8 mouse cellular contexts compared by ENCODE assay signal in genomic region chr9:105132002-105132367, GRCm38 (mm10). TPM values are rescaled to one million over a fixed set of nuclear protein-coding genes. Genes with fewer than 3 reads are reported as not detected.
A peak's percentile ranks its signal among the peaks of the same experiment; 100 is the strongest.
DNase-seq lines count a peak whose midpoint lies in the region; ATAC-seq and TF ChIP-seq lines count a peak whose summit lies in the region.

No protein-coding gene starts in this region.

- no peak; the same call in 1 of the 2 replicates for ATAC-seq in heart, embryonic 15.5 days (replicated peaks; ENCODE audit: insufficient number of reproducible peaks, insufficient read depth, low FRiP score, low read depth)
- ATAC-seq in hindbrain, embryonic 11.5 days (ENCODE audit: low FRiP score) = peak; percentile 53
- ATAC-seq in frontal cortex, adult (ENCODE audit: low TSS enrichment) = no peak

- no peak for TF ChIP-seq EP300 in MEL (IDR thresholded peaks at IDR 0.05; ENCODE audit: low read depth in 1 of 2, low read length in 2 of 2)

- H3K4me2 ChIP-seq in heart, embryonic 15.5 days = peak overlapping the region; percentile 85
- peak overlapping the region; percentile 63 for H3K4me2 ChIP-seq in hindbrain, embryonic 11.5 days (replicated peaks; ENCODE audit: low read depth, low read length)

- DNase-seq in heart, adult 8-10 months (ENCODE audit: low spot score) = no peak
- DNase-seq in MEL (ENCODE audit: low read depth, low spot score) = peak; percentile 81
- no peak for DNase-seq in hindbrain, embryonic 11.5 days (ENCODE audit: low spot score)
- no peak for DNase-seq in midbrain, embryonic 10.5 days (ENCODE audit: low spot score)
- DNase-seq in adrenal gland, adult 18-20 months (ENCODE audit: low spot score in 2 of 2) = no peak
- DNase-seq in cerebellum, postnatal 14 days = no peak

- no peak for TF ChIP-seq POLR2A in MEL (IDR thresholded peaks at IDR 0.05; ENCODE audit: control insufficient read depth in 1 of 2, insufficient read depth in 1 of 2, low read depth in 1 of 2, low read length in 2 of 2, poor library complexity in 1 of 2)

- no peaks in the 10 kb centered on the region for H3K9me3 ChIP-seq in heart, embryonic 15.5 days (replicated peaks)
- no peaks in the 10 kb centered on the region for H3K9me3 ChIP-seq in MEL (replicated peaks; ENCODE audit: insufficient read depth, low read length)
- no peaks in the 10 kb centered on the region for H3K9me3 ChIP-seq in hindbrain, embryonic 11.5 days (ENCODE audit: control insufficient read depth, low read length)
- no peaks in the 10 kb centered on the region for H3K9me3 ChIP-seq in midbrain, embryonic 10.5 days (replicated peaks)

- peaks cover 13% of the 10 kb centered on the region for H3K4me1 ChIP-seq in heart, embryonic 15.5 days (replicated peaks)
- H3K4me1 ChIP-seq in MEL (ENCODE audit: control insufficient read depth in 1 of 2, insufficient read depth in 2 of 2, low read length in 2 of 2) = peaks cover 0 to 11% of the 10 kb centered on the region in 2 experiments; a peak in 3 of 4 replicates
- H3K4me1 ChIP-seq in hindbrain, embryonic 11.5 days (replicated peaks; ENCODE audit: control insufficient read depth, insufficient read depth, low read length) = no peaks in the 10 kb centered on the region
- H3K4me1 ChIP-seq in midbrain, embryonic 10.5 days = peaks cover 17% of the 10 kb centered on the region

- H3K79me2 ChIP-seq in MEL (ENCODE audit: control insufficient read depth, insufficient read depth, low read length, poor library complexity) = peaks cover 2% of the 10 kb centered on the region

- no peaks in the 10 kb centered on the region for H3K27me3 ChIP-seq in heart, embryonic 15.5 days
- no peaks in the 10 kb centered on the region for H3K27me3 ChIP-seq in MEL (ENCODE audit: control insufficient read depth in 1 of 2, insufficient read depth in 2 of 2, low read length in 2 of 2)
- H3K27me3 ChIP-seq in hindbrain, embryonic 11.5 days (ENCODE audit: control insufficient read depth, insufficient read depth, low read length) = no peaks in the 10 kb centered on the region
- H3K27me3 ChIP-seq in midbrain, embryonic 10.5 days (ENCODE audit: low read depth, poor library complexity, severe bottlenecking) = no peaks in the 10 kb centered on the region

- no peaks in the 10 kb centered on the region for H3K36me3 ChIP-seq in heart, embryonic 15.5 days
- H3K36me3 ChIP-seq in MEL (ENCODE audit: control insufficient read depth in 1 of 2, insufficient read depth in 2 of 2, low read length in 2 of 2) = no peaks in the 10 kb centered on the region
- H3K36me3 ChIP-seq in hindbrain, embryonic 11.5 days (ENCODE audit: control insufficient read depth, insufficient read depth, low read length) = no peaks in the 10 kb centered on the region
- H3K36me3 ChIP-seq in midbrain, embryonic 10.5 days = no peaks in the 10 kb centered on the region

- H3K9ac ChIP-seq in heart, embryonic 15.5 days = 0 out of 2 replicates have a peak overlapping the region, but pooled peaks have one; percentile 58
- peak overlapping the region; percentile 15; the same call in 1 of the 2 replicates for H3K9ac ChIP-seq in MEL (ENCODE audit: control insufficient read depth, low read depth, low read length, poor library complexity, severe bottlenecking)
- no peak overlapping the region; the same call in 1 of the 2 replicates for H3K9ac ChIP-seq in hindbrain, embryonic 11.5 days (ENCODE audit: low read depth, low read length)

- WGBS in heart, embryonic 15.5 days = 24% methylated on average over 5 of the region's 5 CpGs
- 23% methylated on average over 5 of the region's 5 CpGs for WGBS in hindbrain, embryonic 11.5 days
- WGBS in midbrain, embryonic 10.5 days = 28% methylated on average over 5 of the region's 5 CpGs

- TF ChIP-seq RAD21 in MEL (IDR thresholded peaks at IDR 0.05; ENCODE audit: low read depth, low read length) = no peak

- peak overlapping the region; percentile 63 for H3K4me3 ChIP-seq in heart, embryonic 15.5 days
- H3K4me3 ChIP-seq in MEL (ENCODE audit: control insufficient read depth in 1 of 2, insufficient read depth in 1 of 2, low read depth in 2 of 2, low read length in 2 of 2) = peak overlapping the region; percentile 74 to 98
- H3K4me3 ChIP-seq in hindbrain, embryonic 11.5 days (ENCODE audit: low read depth, low read length) = peak overlapping the region; percentile 72
- peak overlapping the region; percentile 83 for H3K4me3 ChIP-seq in midbrain, embryonic 10.5 days

- TF ChIP-seq CTCF in MEL (IDR thresholded peaks at IDR 0.05 in 2 of 3, conservative IDR thresholded peaks at IDR 0.05 in 1 of 3; ENCODE audit: control insufficient read depth in 1 of 3, insufficient read depth in 1 of 3, low read depth in 2 of 3, low read length in 3 of 3, poor library complexity in 1 of 3, severe bottlenecking in 1 of 3) = no peak

- peak overlapping the region; percentile 52; the same call in 1 of the 2 replicates for H3K27ac ChIP-seq in heart, embryonic 15.5 days
- peak overlapping the region; percentile 40; the same call in 1 of the 2 replicates for H3K27ac ChIP-seq in MEL (ENCODE audit: control insufficient read depth, low read depth, low read length)
- peak overlapping the region; percentile 89; the same call in 1 of the 2 replicates for H3K27ac ChIP-seq in hindbrain, embryonic 11.5 days (ENCODE audit: low read depth, low read length)
- H3K27ac ChIP-seq in midbrain, embryonic 10.5 days (replicated peaks) = peak overlapping the region; percentile 90

TF ChIP-seq in MEL, 35 proteins besides CTCF, POLR2A, EP300 and RAD21:
- no peak for TF ChIP-seq HCFC1 (IDR thresholded peaks at IDR 0.05; ENCODE audit: low read depth, low read length)
- no peak for TF ChIP-seq CHD1 (IDR thresholded peaks at IDR 0.05; ENCODE audit: low read depth, low read length)

RNA-seq across cellular contexts. Expression of gene Nudt16, which starts 0.4 kb away (rescaled TPM):
- polyA plus RNA-seq in heart, embryonic 15.5 days (2015; fragmentation: Nextera tagmentation; extraction: Ambion mirVana) = 8.3 and 12.2 TPM in 2 replicates
- 1 to 10 TPM; 7.3 to 9.0 (median 8.4) TPM for total RNA-seq in heart, adult 8-10 months (2022)
- 3.4 and 4.1 TPM in 2 replicates for total RNA-seq in MEL (2012; rRNA removed)
- polyA plus RNA-seq in MEL (2012; ENCODE audit: insufficient read depth in 1 of 2, insufficient read length in 2 of 2, low read depth in 1 of 2, low replicate concordance in 2 of 2, missing spikeins in 1 of 2) = 1 to 10 TPM in 1 of 2 experiments, not detected in 1; 8.2 TPM
- 15.6 and 17.5 TPM in 2 replicates for polyA plus RNA-seq in hindbrain, embryonic 11.5 days (2014; fragmentation: Nextera tagmentation; extraction: Ambion mirVana)
- 14.8 and 18.2 TPM in 2 replicates for polyA plus RNA-seq in midbrain, embryonic 10.5 days (2016; fragmentation: Nextera tagmentation; extraction: Ambion mirVana)
- 10 to 100 TPM; 10.2 to 13.0 TPM for total RNA-seq in adrenal gland, adult 18-20 months (2021)

RNA-seq across cellular contexts. Expression of gene 1700080E11Rik, which starts 12.9 kb away (rescaled TPM):
- not detected in 2 replicates for polyA plus RNA-seq in heart, embryonic 15.5 days (2015; fragmentation: Nextera tagmentation; extraction: Ambion mirVana)
- not detected for total RNA-seq in heart, adult 8-10 months (2022)
- total RNA-seq in MEL (2012; rRNA removed) = not detected in 2 replicates
- polyA plus RNA-seq in MEL (2012; ENCODE audit: insufficient read depth in 1 of 2, insufficient read length in 2 of 2, low read depth in 1 of 2, low replicate concordance in 2 of 2, missing spikeins in 1 of 2) = not detected
- polyA plus RNA-seq in hindbrain, embryonic 11.5 days (2014; fragmentation: Nextera tagmentation; extraction: Ambion mirVana) = not detected in 2 replicates
- not detected in 2 replicates for polyA plus RNA-seq in midbrain, embryonic 10.5 days (2016; fragmentation: Nextera tagmentation; extraction: Ambion mirVana)
- not detected for total RNA-seq in adrenal gland, adult 18-20 months (2021)

Comparison
In these comparisons a context has a peak if more than half of its experiments do, and no peak if none do; other contexts are left out.
1. H3K27ac ChIP-seq: peak in every context shown above with its lines; median percentile 90 in midbrain, embryonic 10.5 days; 89 in hindbrain, embryonic 11.5 days; 52 in heart, embryonic 15.5 days; 40 in MEL.